Mouse (Mus musculus) midbrain, embryonic 16.5 days (tissue): ENCODE data around the gene Zfp526. TPM values are rescaled to one million over a fixed set of nuclear protein-coding genes. Genes with fewer than 3 reads are reported as not detected.
"Not testable (repeated sequence)": the region's sequence is repeated elsewhere in the genome, so short reads cannot be mapped to it uniquely, and the experiment has no call there.

Source experiments
- ATAC-seq: fragments of 200-750 bp; cut with Nextera tagmentation; 2 replicates; pipeline ENCODE4 v1.8.0; 2017; ENCODE audit warnings: moderate TSS enrichment
- H3K27ac ChIP-seq: fragments of 300-500 bp; sonication (generic); 2 replicates; pipeline ENCODE4 v1.5.1; 2014; ENCODE audit warnings: mild to moderate bottlenecking, low read length, mixed read lengths
- H3K27me3 ChIP-seq: fragments of 300-500 bp; sonication (generic); 2 replicates; pipeline ENCODE4 v1.6.1; 2014; ENCODE audit warnings: low read depth, low read length, mixed read lengths; ENCODE audit not compliant: control insufficient read depth, insufficient read depth
- H3K36me3 ChIP-seq: fragments of 300-500 bp; sonication (generic); 2 replicates; pipeline ENCODE4 v1.6.1; 2014; ENCODE audit warnings: mild to moderate bottlenecking, low read length, moderate library complexity, mixed read lengths; ENCODE audit not compliant: control insufficient read depth, insufficient read depth
- H3K4me1 ChIP-seq: fragments of 300-500 bp; sonication (generic); 2 replicates; pipeline ENCODE4 v1.6.1; 2014; ENCODE audit warnings: mild to moderate bottlenecking, low read length, mixed read lengths; ENCODE audit not compliant: control insufficient read depth, insufficient read depth
- H3K4me2 ChIP-seq: fragments of 300-500 bp; sonication (generic); 2 replicates; pipeline ENCODE4 v1.6.1; 2014; ENCODE audit warnings: mild to moderate bottlenecking, low read length, mixed read lengths
- H3K4me3 ChIP-seq: fragments of 300-500 bp; sonication (generic); 2 replicates; pipeline ENCODE4 v1.5.1; 2014; ENCODE audit warnings: low read depth, mild to moderate bottlenecking, low read length, moderate library complexity, mixed read lengths
- H3K9ac ChIP-seq: fragments of 300-500 bp; sonication (generic); 2 replicates; pipeline ENCODE4 v1.6.1; 2014; ENCODE audit warnings: low read depth, low read length, mixed read lengths
- H3K9me3 ChIP-seq: fragments of 300-500 bp; sonication (generic); replicated peaks from 2 replicates; pipeline ENCODE4 v1.6.1; 2014; ENCODE audit warnings: mild to moderate bottlenecking, low read length, mixed read lengths; ENCODE audit not compliant: control insufficient read depth, poor library complexity, severe bottlenecking
- WGBS: fragments of 180-500 bp; shearing (Covaris S2); extraction: QIAGEN DNeasy Blood & Tissue Kit; methylation state at CpG from one replicate; pipeline ENCODE4 v1.1.7; 2014; 5-methylcytosine and 5-hydroxymethylcytosine counted together
- polyA plus RNA-seq: library from polyadenylated mRNA; unstranded; fragments of >200 nt; fragmentation: Nextera tagmentation; extraction: Ambion mirVana; gene quantifications from 2 replicates; pipeline ENCODE4 v1.2.1, GENCODE M21; 2015

The Zfp526 gene
- polyA plus RNA-seq, 1 experiment from 2014 or later = 1.7 TPM

GRCm38 (mm10) chr7:25250141-25250972, 29.1 kb downstream of the Zfp526 start, which contains the start of gene Erf:
TSS of gene Erf (minus strand) at chr7:25250761.
- Histone ChIP-seq H3K36me3 (no peaks in the 10 kb centered on the region), H3K4me3 (peak within 1 kb of the TSS; percentile 76), H3K9me3 (no peaks in the 10 kb centered on the region), H3K4me2 (peak within 1 kb of the TSS; percentile 97), H3K4me1 (peaks cover 52% of the 10 kb centered on the region), H3K27me3 (no peaks in the 10 kb centered on the region), H3K9ac (peak within 1 kb of the TSS; percentile 72), H3K27ac (peak within 1 kb of the TSS; percentile 75)
- under 1% methylated on average over 54 of the region's 81 CpGs for WGBS
- peak; percentile 81 for ATAC-seq

GRCm38 (mm10) chr7:25251071-25251791, 30.0 kb downstream of the Zfp526 start:
- peak overlapping the region; percentile 70 for H3K27ac ChIP-seq
- H3K9me3 ChIP-seq = no peaks in the 10 kb centered on the region
- H3K27me3 ChIP-seq = no peaks in the 10 kb centered on the region
- peak overlapping the region; percentile 72 for H3K9ac ChIP-seq
- peaks cover 47% of the 10 kb centered on the region for H3K4me1 ChIP-seq
- peak overlapping the region; percentile 97 for H3K4me2 ChIP-seq
- peak; percentile 13 for ATAC-seq
- under 1% methylated on average over 22 of the region's 22 CpGs for WGBS
- no peaks in the 10 kb centered on the region for H3K36me3 ChIP-seq
- peak overlapping the region; percentile 76 for H3K4me3 ChIP-seq

- H3K4me1 ChIP-seq = peaks cover 42% of the 10 kb centered on the region
- peak overlapping the region; percentile 70 for H3K27ac ChIP-seq
- no peaks in the 10 kb centered on the region for H3K27me3 ChIP-seq
- H3K36me3 ChIP-seq = no peaks in the 10 kb centered on the region
- no peak for ATAC-seq
- peak overlapping the region; percentile 76 for H3K4me3 ChIP-seq
- peak overlapping the region; percentile 72 for H3K9ac ChIP-seq
- no peaks in the 10 kb centered on the region for H3K9me3 ChIP-seq
- H3K4me2 ChIP-seq = peak overlapping the region; percentile 97
- 12% methylated on average over 8 of the region's 8 CpGs for WGBS
Observed at GRCm38 (mm10) chr7:25251822-25252221, 30.6 kb downstream of the Zfp526 start.

- WGBS = 78% methylated on average over 1 of the region's 1 CpGs
- H3K36me3 ChIP-seq = no peaks in the 10 kb centered on the region
- H3K4me3 ChIP-seq = no peak overlapping the region
- no peaks in the 10 kb centered on the region for H3K27me3 ChIP-seq
- no peak overlapping the region for H3K27ac ChIP-seq
- H3K9ac ChIP-seq = no peak overlapping the region
- no peak overlapping the region for H3K4me2 ChIP-seq
- no peak for ATAC-seq
- peaks cover 2% of the 10 kb centered on the region for H3K4me1 ChIP-seq
- no peaks in the 10 kb centered on the region for H3K9me3 ChIP-seq
Observed at GRCm38 (mm10) chr7:25261896-25262295, 40.7 kb downstream of the Zfp526 start.

GRCm38 (mm10) chr7:25263968-25264870, 43.0 kb downstream of the Zfp526 start:
- no peaks in the 10 kb centered on the region for H3K36me3 ChIP-seq
- 26% methylated on average over 17 of the region's 17 CpGs for whole genome bisulfite sequencing
- no peak overlapping the region for H3K4me2 ChIP-seq
- H3K9me3 ChIP-seq = no peaks in the 10 kb centered on the region
- H3K9ac ChIP-seq = no peak overlapping the region
- H3K4me3 ChIP-seq = no peak overlapping the region
- no peak for ATAC-seq
- no peak overlapping the region for H3K27ac ChIP-seq
- H3K27me3 ChIP-seq = no peaks in the 10 kb centered on the region
- peaks cover 10% of the 10 kb centered on the region for H3K4me1 ChIP-seq

- H3K27me3 ChIP-seq, ATAC-seq, H3K36me3 ChIP-seq, H3K4me3 ChIP-seq, H3K9ac ChIP-seq, H3K27ac ChIP-seq, H3K4me2 ChIP-seq, H3K9me3 ChIP-seq: not testable (repeated sequence)
- 88% methylated on average over 5 of the region's 5 CpGs for WGBS
- H3K4me1 ChIP-seq = peaks cover 22% of the 10 kb centered on the region
Observed at GRCm38 (mm10) chr7:25265743-25266142, 44.5 kb downstream of the Zfp526 start.

GRCm38 (mm10) chr7:25266180-25266962, 45.1 kb downstream of the Zfp526 start:
- Histone ChIP-seq H3K4me3 (peak overlapping the region; percentile 86), H3K9ac (no peak overlapping the region; the same call in 1 of the 2 replicates), H3K4me2 (peak overlapping the region; percentile 72; the same call in 1 of the 2 replicates), H3K27me3 (no peaks in the 10 kb centered on the region), H3K36me3 (peaks cover 4% of the 10 kb centered on the region; the same call in 1 of the 2 replicates), H3K27ac (no peak overlapping the region), H3K4me1 (peaks cover 22% of the 10 kb centered on the region), H3K9me3 (no peaks in the 10 kb centered on the region)
- WGBS = 87% methylated on average over 8 of the region's 8 CpGs
- ATAC-seq = no peak

- H3K27me3 ChIP-seq = no peaks in the 10 kb centered on the region
- H3K4me2 ChIP-seq = peak within 1 kb of the TSS; percentile 72
- peak within 1 kb of the TSS; percentile 95 for H3K9ac ChIP-seq
- peak; percentile 89 for ATAC-seq
- H3K27ac ChIP-seq = peak within 1 kb of the TSS; percentile 96
- H3K36me3 ChIP-seq = peaks cover 13% of the 10 kb centered on the region
- H3K4me1 ChIP-seq = peaks cover 22% of the 10 kb centered on the region
- H3K4me3 ChIP-seq = peak within 1 kb of the TSS; percentile 86
- no peaks in the 10 kb centered on the region for H3K9me3 ChIP-seq
- under 1% methylated on average over 29 of the region's 29 CpGs for WGBS
Observed at GRCm38 (mm10) chr7:25267301-25267750, 46.1 kb downstream of the Zfp526 start, which contains the start of gene Cic. TSS of gene Cic (plus strand) at chr7:25267704.
